Mouse (Mus musculus): ENCODE measurements around the gene Plxna2. TPM values are rescaled to one million over a fixed set of nuclear protein-coding genes. Genes with fewer than 3 reads are reported as not detected.
A peak's percentile ranks its signal among the peaks of the same experiment; 100 is the strongest.

Gene Plxna2
- polyA plus RNA-seq, 1 experiment from 2014 or later: 19.3 TPM

- no peak overlapping the region for H3K4me2 ChIP-seq (replicated peaks)
These were observed 4.7 kb upstream of the Plxna2 start for GRCm38 (mm10) chr1:194613271-194613834.

GRCm38 (mm10) chr1:194613923-194614830 lies 3.8 kb upstream of the Plxna2 start:
- H3K9ac ChIP-seq (replicated peaks): no peak overlapping the region
- H3K9me3 ChIP-seq: no peaks in the 10 kb centered on the region
- no peak overlapping the region for H3K4me3 ChIP-seq
- no peak overlapping the region for H3K27ac ChIP-seq (replicated peaks)
- H3K36me3 ChIP-seq: no peaks in the 10 kb centered on the region
- no peak for ATAC-seq (ENCODE audit: low FRiP score, low read depth)
- no peaks in the 10 kb centered on the region for H3K27me3 ChIP-seq
- H3K4me2 ChIP-seq (replicated peaks): no peak overlapping the region
- 86% methylated on average over 5 of the region's 5 CpGs for WGBS
- H3K4me1 ChIP-seq: peaks cover 22% of the 10 kb centered on the region

More at GRCm38 (mm10) chr1:194613271-194613834, 4.7 kb upstream of the Plxna2 start:
- H3K27me3 ChIP-seq: no peaks in the 10 kb centered on the region
- no peaks in the 10 kb centered on the region for H3K36me3 ChIP-seq
- no peak overlapping the region for H3K9ac ChIP-seq (replicated peaks)
- H3K27ac ChIP-seq (replicated peaks): no peak overlapping the region
- H3K4me1 ChIP-seq: peaks cover 19% of the 10 kb centered on the region
- H3K4me3 ChIP-seq: no peak overlapping the region
- WGBS: 13% methylated on average over 2 of the region's 2 CpGs
- no peaks in the 10 kb centered on the region for H3K9me3 ChIP-seq
- peak; percentile 48; the same call in 1 of the 2 replicates for ATAC-seq (ENCODE audit: low FRiP score, low read depth)

GRCm38 (mm10) chr1:194616136-194616535 lies 1.9 kb upstream of the Plxna2 start:
- 46% methylated on average over 1 of the region's 1 CpGs for WGBS
- H3K9ac ChIP-seq (replicated peaks): no peak overlapping the region

GRCm38 (mm10) chr1:194618841-194619311 lies 858 bp downstream of the Plxna2 start:
- 0 out of 2 replicates have a peak, but pooled peaks have one; percentile 24 for ATAC-seq (ENCODE audit: low FRiP score, low read depth)
- Histone ChIP-seq H3K27me3 (no peaks in the 10 kb centered on the region), H3K9me3 (no peaks in the 10 kb centered on the region), H3K27ac (replicated peaks) (peak overlapping the region; percentile 91), H3K36me3 (no peaks in the 10 kb centered on the region), H3K9ac (replicated peaks) (peak overlapping the region; percentile 91; the same call in 1 of the 2 replicates), H3K4me3 (peak overlapping the region; percentile 85), H3K4me1 (peaks cover 42% of the 10 kb centered on the region), H3K4me2 (replicated peaks) (peak overlapping the region; percentile 87)
- 2% methylated on average over 19 of the region's 19 CpGs for WGBS

More at GRCm38 (mm10) chr1:194616136-194616535, 1.9 kb upstream of the Plxna2 start:
- no peak for ATAC-seq (ENCODE audit: low FRiP score, low read depth)
- Histone ChIP-seq H3K36me3 (no peaks in the 10 kb centered on the region), H3K27me3 (no peaks in the 10 kb centered on the region), H3K4me3 (no peak overlapping the region), H3K4me2 (replicated peaks) (no peak overlapping the region), H3K27ac (replicated peaks) (0 out of 2 replicates have a peak overlapping the region, but pooled peaks have one; percentile 10), H3K4me1 (peaks cover 25% of the 10 kb centered on the region), H3K9me3 (no peaks in the 10 kb centered on the region)

- Histone ChIP-seq H3K4me3 (peak overlapping the region; percentile 85), H3K27me3 (no peaks in the 10 kb centered on the region), H3K4me1 (peaks cover 43% of the 10 kb centered on the region), H3K27ac (replicated peaks) (peak overlapping the region; percentile 91), H3K4me2 (replicated peaks) (peak overlapping the region; percentile 87), H3K9me3 (no peaks in the 10 kb centered on the region), H3K9ac (replicated peaks) (peak overlapping the region; percentile 91), H3K36me3 (no peaks in the 10 kb centered on the region)
- under 1% methylated on average over 62 of the region's 62 CpGs for WGBS
- ATAC-seq (ENCODE audit: low FRiP score, low read depth): peak; percentile 94
These were observed 1.6 kb downstream of the Plxna2 start for GRCm38 (mm10) chr1:194619353-194620244.

- peak overlapping the region; percentile 91 for H3K9ac ChIP-seq (replicated peaks)
- peak overlapping the region; percentile 91 for H3K27ac ChIP-seq (replicated peaks)
- ATAC-seq (ENCODE audit: low FRiP score, low read depth): peak; percentile 42
- H3K4me2 ChIP-seq (replicated peaks): peak overlapping the region; percentile 87
- H3K4me3 ChIP-seq: peak overlapping the region; percentile 85
- H3K36me3 ChIP-seq: no peaks in the 10 kb centered on the region
- no peaks in the 10 kb centered on the region for H3K27me3 ChIP-seq
- under 1% methylated on average over 55 of the region's 56 CpGs for WGBS
- H3K4me1 ChIP-seq: peaks cover 51% of the 10 kb centered on the region
- H3K9me3 ChIP-seq: no peaks in the 10 kb centered on the region
These were observed 2.4 kb downstream of the Plxna2 start for GRCm38 (mm10) chr1:194620245-194620991.

GRCm38 (mm10) chr1:194622174-194622573 lies 4.2 kb downstream of the Plxna2 start:
- ATAC-seq (ENCODE audit: low FRiP score, low read depth): no peak
- Histone ChIP-seq H3K9me3 (no peaks in the 10 kb centered on the region), H3K9ac (replicated peaks) (peak overlapping the region; percentile 91), H3K36me3 (no peaks in the 10 kb centered on the region), H3K27me3 (peaks cover 11% of the 10 kb centered on the region), H3K4me1 (peaks cover 65% of the 10 kb centered on the region), H3K4me3 (peak overlapping the region; percentile 85), H3K4me2 (replicated peaks) (peak overlapping the region; percentile 87), H3K27ac (replicated peaks) (peak overlapping the region; percentile 39; the same call in 1 of the 2 replicates)
- 64% methylated on average over 3 of the region's 3 CpGs for WGBS

GRCm38 (mm10) chr1:194622677-194623076 lies 4.7 kb downstream of the Plxna2 start:
- H3K9ac ChIP-seq (replicated peaks): peak overlapping the region; percentile 91
- WGBS: 46% methylated on average over 2 of the region's 2 CpGs
- H3K36me3 ChIP-seq: no peaks in the 10 kb centered on the region
- H3K4me3 ChIP-seq: peak overlapping the region; percentile 85
- peak overlapping the region; percentile 39 for H3K27ac ChIP-seq (replicated peaks)
- H3K4me2 ChIP-seq (replicated peaks): peak overlapping the region; percentile 87
- peaks cover 69% of the 10 kb centered on the region for H3K4me1 ChIP-seq
- no peak for ATAC-seq (ENCODE audit: low FRiP score, low read depth)
- H3K9me3 ChIP-seq: no peaks in the 10 kb centered on the region
- H3K27me3 ChIP-seq: peaks cover 11% of the 10 kb centered on the region

- peak overlapping the region; percentile 85 for H3K4me3 ChIP-seq
- peaks cover 11% of the 10 kb centered on the region for H3K27me3 ChIP-seq
- H3K4me2 ChIP-seq (replicated peaks): peak overlapping the region; percentile 87
- H3K27ac ChIP-seq (replicated peaks): peak overlapping the region; percentile 20; the same call in 1 of the 2 replicates
- no peaks in the 10 kb centered on the region for H3K9me3 ChIP-seq
- H3K36me3 ChIP-seq: no peaks in the 10 kb centered on the region
- no peak overlapping the region for H3K9ac ChIP-seq (replicated peaks)
- 95% methylated on average over 3 of the region's 3 CpGs for WGBS
- ATAC-seq (ENCODE audit: low FRiP score, low read depth): no peak
- H3K4me1 ChIP-seq: peaks cover 79% of the 10 kb centered on the region
These were observed 5.6 kb downstream of the Plxna2 start for GRCm38 (mm10) chr1:194623641-194624040.

- peak overlapping the region; percentile 87 for H3K4me2 ChIP-seq (replicated peaks)
- peaks cover 11% of the 10 kb centered on the region for H3K27me3 ChIP-seq
- H3K4me1 ChIP-seq: peaks cover 82% of the 10 kb centered on the region
- peak overlapping the region; percentile 19; the same call in 1 of the 2 replicates for H3K4me3 ChIP-seq
- no peaks in the 10 kb centered on the region for H3K9me3 ChIP-seq
- H3K36me3 ChIP-seq: no peaks in the 10 kb centered on the region
- H3K9ac ChIP-seq (replicated peaks): no peak overlapping the region; the same call in 1 of the 2 replicates
- ATAC-seq (ENCODE audit: low FRiP score, low read depth): no peak
- peak overlapping the region; percentile 30; the same call in 1 of the 2 replicates for H3K27ac ChIP-seq (replicated peaks)
- 44% methylated on average over 2 of the region's 2 CpGs for WGBS
These were observed 6.4 kb downstream of the Plxna2 start for GRCm38 (mm10) chr1:194624411-194624810.
